Mouse (Mus musculus): ENCODE data around the gene Shroom3.

The Shroom3 gene

DNA sequence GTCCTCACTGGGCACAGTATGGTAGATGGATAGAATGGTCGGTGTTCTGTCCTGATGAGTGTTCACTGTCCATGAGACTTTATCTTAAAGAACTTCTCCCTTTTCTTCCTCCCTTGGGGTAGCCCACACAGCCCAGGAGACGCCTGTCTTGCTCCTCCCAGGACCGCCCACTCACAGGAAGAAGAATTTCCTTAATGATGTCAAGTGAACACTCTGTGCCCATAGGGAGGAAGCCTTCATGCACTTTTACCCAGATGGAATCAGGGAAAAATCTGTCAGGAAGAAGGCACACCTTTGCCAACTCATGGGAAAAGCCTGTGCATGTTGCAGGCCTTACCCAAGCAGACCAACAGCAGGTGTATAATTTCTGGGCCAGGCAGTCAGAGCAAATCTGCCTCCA is 174.9 kb downstream of the Shroom3 start:
- DNase-seq: no peak

DNA sequence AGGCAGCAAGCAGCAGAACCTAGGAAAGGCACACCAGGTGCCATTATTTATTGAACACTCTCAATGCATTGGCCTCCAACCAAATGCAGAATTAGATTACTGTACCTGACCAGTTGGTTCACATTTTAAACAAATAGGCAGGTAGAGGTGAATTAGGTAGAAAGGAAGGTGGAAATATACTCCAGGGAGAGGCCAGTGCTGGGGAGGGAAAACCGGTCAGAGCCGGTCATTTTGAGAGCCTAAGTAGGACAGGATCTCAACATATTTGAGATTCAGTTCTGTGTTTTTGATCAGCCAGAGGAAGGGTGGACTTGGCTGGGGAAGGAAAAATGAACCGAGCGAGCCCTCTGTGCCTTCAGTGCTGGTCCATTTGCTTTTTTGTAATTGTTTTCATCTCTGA is 175.3 kb downstream of the Shroom3 start:
- no peak for DNase-seq

DNA sequence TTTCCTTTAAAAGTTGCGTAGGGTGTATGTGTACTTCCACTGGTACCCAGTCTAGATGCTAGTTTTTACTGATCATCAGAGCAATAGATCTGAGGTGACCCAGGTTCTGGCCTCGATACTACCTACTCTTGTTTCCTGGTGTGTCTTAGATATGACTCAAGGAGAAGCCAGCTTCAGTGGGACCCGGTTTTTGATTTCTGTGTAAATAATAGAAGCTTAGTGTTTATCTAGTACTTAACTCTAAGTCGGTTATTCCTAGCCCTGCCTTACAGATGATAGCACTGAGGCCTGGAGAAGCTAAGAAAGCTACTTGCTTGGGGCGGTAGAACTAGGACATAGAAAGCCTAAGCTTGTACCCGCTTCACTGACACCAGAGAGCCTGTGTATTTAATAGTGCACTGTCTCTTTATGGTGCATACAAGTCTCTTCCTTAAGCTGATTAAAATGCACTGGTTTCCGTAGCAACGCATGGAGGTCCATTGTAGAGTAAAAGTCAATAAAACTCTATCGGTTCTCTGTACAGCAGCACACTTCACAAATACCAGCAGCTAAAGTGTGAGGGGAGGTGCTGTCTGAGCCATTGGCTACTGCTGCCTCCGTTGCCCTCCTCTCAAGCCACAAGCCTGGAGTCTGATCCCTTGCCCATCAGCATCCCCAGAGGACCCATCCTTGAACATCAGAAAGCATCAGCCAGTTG is 178.3 kb downstream of the Shroom3 start:
- no peak for DNase-seq

DNA sequence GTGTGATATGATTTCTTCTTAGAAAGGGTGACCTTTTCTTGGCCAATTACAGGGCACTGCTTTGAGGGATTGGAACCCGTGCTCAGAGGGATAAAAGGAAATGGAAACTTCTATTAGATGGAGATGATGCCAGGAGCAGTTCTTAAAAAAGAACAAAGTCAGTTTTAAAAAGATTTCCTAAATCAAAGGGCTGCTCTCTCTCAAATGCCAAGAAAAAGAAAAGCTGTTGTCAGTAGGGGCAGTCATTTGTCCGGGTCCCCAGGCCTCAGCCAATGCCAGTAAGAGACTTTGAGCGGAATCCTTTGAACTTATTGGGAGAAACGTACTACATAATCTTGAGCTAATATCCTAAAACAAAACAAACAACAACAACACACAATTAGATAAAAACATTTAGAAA is 181.9 kb downstream of the Shroom3 start:
- DNase-seq: no peak

DNA sequence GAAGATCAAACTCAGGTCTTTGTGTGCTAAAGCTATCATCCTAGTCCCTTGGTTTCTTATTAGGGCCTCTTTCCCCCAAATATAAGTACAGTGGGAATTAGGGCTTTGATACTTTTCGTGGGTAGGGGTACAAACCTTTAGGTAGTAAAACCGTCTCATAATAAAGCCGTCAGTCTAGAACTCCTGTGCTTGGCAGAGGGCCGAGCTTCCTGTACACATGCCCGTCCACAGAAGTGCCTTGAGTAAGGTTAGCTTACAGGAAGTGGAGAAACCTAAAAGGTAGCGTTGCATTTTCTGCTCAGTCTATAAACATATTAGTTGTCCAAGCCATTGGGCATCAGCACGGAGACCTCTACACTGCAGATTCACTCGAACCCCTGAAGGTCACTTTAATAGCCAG is 183.3 kb downstream of the Shroom3 start:
- no peak for DNase-seq

DNA sequence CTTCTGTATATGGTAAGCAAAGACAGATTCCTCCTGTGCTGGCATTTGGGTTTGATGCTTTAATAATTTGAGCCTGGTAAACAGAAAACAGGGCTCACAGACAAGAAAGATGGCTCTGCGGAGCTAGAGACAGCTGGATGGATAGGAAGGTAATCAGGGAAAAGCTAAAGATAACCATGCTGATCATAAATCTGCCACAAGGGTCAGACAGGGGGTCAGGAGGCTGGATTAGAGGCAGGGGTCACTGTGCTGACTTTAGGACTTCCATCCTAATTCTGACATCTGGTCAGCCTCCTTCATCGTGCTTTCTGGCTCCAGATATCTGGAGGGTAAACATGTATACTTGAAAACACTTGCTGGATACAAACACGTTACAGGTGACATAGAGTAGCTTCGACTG is 184.0 kb downstream of the Shroom3 start:
- no peak for DNase-seq

DNA sequence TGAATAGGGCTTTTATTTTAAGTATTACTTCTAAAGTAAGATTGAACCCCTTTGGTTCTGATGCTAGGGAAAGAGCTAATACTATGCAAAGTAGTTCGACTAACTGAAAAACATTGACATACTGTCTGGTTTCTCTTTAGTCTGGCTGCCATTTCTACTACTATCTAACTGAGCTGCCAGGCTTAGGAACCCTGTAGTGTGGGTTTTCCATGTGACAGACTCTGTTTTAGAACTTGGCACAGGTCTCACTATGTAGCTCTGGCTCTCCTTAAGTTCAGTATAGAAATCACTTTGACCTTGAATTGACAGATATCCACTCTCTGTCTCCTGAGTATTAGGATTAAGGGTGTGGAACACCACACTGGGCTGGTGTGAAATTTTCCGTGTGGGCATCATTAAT is 185.0 kb downstream of the Shroom3 start:
- DNase-seq: no peak

DNA sequence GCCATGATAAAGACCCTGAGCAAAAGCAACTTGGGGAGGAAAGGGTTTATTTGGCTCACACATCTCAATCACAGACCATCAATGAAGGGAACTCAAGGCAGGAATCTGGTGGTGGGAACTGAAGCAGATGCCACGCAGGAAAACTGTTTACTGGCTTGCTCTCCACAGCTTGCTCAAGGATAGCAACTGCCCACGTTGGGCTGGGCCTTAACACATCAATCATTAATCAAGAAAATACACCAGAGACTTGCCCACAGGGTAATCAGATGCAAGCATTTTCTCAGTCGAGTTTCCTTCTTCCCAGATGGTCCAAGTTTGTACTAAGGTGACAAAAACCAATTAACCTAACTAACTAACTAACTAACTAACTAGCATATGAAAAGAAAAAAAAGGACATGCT is 187.8 kb downstream of the Shroom3 start:
- no peak for DNase-seq

DNA sequence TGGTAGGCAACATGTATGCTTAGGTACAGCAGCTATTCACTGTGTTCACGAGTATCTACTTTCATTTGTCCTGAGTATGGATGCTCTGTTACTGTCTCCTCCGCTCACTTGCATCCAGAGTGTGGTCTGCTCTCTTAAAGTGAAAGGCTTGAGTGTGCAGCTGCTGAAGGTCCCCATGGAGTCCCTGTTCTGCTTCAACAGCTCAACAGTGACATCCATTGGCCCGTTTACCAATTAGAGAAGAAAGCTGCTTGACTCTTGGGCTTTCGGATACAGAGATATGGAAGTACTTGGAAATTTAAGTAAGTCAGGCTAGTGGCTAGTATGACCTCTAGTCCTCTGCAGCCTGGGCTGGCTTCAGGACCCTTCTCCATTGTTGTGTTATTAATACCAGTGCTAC is 188.9 kb downstream of the Shroom3 start:
- no peak for DNase-seq

DNA sequence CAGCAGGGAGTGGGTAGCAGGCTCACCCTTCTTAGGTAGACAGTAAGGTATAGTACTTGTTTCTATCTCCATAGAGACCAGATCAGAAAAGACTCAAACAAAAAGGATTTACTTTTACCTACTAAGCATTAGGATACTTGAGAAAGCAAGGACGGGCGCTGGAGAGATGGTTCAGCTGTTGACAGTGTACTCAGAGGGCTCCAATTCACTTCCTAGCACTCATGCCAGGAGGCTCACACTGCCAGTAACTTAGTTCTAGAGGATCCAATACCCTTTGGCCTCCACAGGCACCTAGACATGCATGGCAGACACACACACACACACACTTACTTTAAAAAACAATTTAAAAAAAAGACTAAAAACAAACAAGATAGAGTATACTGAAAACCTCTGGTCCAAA is 189.8 kb downstream of the Shroom3 start:
- no peak for DNase-seq

DNA sequence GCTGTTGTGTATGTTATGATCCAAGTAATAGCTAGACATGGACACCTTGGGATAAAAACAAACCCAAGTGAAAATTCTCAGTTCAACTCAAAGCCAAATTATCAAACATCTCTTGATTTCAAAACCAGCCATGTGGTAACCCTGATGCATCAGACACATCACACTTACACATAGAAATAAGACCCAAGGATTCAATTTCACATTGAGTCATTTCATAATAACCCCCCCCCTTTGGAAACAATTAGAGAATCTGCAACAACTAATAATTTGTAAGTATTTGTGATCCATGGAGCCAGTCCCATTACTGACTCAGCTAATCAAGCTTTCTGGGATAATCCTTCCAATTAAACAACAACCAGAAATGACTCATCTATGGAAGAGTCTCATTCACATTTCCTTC is 190.3 kb downstream of the Shroom3 start:
- DNase-seq: no peak

DNA sequence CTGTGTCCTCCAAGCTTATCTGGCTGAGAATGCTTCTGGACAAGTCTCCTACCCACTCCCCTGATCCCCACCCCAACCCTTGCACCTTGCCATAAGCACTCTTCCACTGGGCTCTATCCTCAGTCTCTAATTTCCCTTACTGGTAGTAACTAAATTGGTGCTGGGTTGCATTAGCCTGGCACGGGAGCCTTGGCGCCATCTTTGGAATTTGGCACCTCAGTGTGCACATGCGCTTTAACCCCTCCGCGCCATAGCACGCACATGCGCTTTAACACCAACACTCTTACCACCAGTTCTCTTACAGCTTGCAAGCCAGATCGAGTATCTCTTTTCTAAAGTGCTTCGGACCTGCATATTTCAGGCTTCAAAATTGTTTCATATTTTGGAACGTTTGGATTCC is 192.6 kb downstream of the Shroom3 start:
- no peak for DNase-seq

DNA sequence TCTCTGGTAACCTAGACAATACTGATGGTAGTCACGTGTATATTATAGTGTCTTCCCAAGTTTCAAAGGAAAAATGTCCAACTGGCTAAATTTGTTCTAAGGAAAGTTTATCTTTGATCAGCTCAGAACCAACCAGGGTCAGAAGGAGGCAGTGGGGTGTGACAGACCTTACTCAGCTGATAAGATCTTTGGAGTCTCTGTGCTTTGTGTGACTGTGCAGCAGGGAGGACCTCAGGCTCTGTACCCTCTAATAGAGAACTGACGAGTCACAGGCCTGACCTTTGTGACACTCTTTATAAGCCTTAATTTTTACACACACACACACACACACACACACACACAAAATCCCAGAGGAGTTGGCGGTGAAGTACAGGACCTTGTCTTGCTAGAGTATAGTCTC is 193.9 kb downstream of the Shroom3 start:
- DNase-seq: no peak

DNA sequence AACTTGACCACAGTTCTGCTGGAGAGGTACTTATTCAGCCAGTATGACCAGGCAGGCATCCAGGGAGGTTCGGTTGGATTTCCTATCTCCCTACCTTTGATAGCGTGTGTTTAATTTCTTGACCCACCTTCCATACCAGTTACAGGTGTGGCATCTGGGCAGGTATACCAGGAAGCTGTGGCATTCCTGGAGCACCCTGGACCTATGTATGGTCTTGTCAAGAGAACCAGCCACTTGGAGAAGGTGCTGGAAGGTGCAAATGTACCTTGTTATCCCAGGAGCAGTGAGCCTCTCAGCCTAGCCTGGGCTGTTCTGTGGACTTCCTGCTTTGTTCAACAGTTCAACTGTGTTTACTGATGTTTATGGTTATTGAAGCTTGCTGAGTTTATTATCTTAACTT is 197.2 kb downstream of the Shroom3 start:
- no peak for DNase-seq

DNA sequence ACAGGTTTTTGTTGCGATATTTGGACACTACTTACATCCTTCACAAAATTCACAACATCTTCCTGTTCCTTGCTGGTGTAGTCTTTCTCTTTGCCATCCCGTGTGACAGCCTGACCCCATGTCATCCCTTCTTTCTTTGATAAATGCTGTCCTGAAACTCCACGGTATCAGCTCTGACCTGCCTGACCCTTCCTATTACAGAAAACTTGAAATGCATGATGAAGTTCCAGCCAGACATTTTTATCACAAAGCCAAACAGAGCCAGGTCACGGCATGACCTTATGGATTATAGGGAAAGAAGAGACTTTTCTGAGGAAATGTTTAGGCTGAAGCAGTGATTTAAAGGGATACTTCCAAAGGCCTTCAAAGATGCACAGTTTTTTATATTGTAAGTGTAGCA is 197.7 kb downstream of the Shroom3 start:
- no peak for DNase-seq

DNA sequence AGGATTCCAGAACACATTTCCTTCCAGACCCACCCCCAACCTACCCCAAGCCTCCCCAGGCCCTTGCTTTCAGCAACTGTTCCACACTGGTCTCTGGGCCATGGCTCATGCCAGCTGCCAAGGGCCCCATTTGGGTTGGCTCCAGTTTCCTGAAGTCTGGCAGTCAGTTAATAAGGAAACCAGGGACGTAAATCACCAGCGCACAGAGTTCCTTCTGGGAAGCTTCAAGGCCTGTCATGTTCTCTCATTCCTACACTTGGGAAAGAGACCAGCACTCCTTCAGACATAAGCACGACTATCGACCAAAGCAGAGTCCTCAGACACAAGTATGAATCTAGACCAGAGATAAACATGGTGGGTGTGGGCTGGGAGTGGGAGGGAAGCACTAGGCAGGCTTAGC is 202.9 kb downstream of the Shroom3 start:
- DNase-seq: no peak

DNA sequence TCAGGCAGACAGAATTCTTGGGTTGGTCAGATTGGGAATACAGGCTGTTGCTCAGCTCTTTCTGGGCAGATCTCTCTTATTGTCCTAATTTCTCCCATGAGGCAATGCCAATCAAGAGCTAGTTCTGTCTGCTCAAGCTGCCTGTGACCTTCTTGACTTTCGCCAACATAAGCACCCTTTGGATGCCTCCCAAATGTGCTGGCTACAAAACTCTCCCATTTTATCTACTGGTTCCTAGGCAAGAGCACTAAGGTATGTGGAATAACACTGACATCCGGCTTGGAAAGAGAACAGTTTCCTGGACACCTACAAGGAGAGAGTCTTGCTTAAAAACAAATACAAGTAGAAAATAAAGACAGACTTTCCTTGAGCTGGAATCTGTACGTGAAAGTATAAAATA is 204.3 kb downstream of the Shroom3 start:
- DNase-seq: no peak

DNA sequence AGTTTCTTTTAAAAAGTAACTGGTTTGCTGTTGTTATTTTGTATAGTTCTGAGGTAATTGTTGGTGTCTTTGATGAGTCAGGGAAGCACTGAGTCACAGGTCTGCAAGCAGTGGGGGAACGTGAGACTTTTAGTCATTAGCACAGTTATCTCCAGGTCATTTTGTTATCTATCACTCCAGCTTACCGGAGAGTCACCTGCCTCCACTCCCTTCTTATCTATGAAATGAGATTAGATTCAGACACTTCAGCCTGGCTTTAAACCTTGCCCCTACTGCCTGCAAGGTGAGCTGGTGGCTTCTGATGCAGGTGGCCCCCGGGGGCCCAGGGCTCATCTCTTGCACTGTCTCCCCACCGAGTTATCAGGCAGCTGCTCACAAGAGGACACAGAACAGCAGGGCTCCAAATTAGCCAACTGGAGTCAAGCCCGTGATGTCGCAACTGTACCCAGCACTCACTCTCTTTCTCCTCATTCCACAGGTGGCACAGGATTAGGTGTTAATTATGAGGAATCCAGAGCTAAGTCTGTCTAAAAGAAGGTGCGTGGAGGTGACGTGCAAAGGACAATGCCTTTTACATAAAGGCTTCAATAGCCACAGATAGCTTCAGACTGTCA is 205.5 kb downstream of the Shroom3 start:
- no peak for DNase-seq

DNA sequence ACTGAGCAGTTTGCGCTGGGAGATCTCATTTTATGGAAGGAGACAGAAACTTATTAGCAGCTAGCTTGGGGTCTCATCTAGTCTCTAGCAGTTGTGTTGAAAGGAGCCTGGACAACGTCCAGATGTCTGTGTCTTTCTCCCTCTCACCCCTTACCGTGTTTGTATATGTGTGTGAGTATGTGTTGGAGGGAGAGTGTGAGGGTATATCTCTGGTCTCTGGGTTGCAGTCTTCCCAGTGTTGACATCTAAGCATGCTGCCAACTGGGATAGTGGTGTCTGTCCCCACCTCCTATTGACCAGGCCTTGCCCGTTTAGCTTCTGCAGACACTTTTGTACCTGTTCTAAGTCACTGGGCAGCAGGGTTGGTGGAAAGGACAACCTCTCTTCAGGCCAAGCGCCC is 207.7 kb downstream of the Shroom3 start:
- DNase-seq: no peak

DNA sequence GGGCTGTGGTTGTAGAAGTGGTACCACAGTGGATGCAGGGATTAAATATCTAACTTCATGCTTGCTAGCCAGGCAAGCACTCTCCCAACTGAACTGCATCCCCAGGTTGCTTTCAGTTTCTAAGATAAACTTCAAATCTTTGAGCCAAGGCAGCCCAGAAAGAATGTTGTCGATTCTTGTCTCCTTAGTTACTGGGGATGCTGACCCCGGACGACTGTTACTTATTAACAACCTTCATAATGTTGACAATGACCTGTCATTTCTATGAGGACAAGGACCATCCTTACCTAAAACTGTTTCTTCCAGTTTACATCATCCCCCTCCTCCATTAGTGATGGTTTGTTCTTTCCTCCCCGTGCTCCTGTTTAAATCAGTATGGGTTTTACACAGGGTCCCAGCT is 210.0 kb downstream of the Shroom3 start:
- DNase-seq: no peak

DNA sequence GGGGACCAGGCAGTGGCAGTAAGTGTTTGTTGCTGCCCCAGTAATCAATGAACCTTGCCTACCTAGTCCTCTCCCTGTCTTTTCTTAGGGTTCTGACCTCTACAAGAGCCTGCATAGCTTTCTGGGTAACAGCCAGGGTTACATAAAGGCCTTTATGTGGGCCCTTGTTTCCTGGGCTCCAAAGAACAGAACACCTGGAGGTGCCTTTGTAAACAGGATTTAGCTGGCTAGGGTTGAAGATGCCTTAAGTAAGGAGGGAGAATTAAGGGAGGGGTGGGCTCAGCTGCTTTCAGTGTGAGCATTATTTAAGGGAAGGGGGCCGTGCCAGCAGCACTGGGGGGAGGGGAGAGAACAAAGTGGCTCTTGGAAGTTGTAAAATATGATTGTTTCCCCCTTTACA is 210.5 kb downstream of the Shroom3 start:
- no peak for DNase-seq

DNA sequence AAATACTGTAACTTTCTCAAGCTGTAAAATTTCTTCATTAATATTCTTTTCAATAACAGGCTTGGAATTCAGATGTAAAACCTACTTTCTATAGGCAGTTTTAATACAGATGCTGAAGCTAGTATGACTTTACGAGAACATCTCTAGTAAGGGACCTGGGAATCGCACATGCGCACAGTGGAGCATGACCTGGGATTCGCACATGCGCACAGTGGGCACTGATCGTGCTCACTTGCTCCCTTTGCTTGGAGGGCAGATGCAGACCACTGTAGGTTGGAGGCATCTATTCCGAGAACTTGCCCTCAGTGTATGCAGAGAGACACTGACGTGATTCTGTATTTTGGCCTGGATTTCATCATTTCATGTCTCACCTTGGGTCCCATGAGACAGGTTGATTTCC is 212.6 kb downstream of the Shroom3 start:
- no peak for DNase-seq

DNA sequence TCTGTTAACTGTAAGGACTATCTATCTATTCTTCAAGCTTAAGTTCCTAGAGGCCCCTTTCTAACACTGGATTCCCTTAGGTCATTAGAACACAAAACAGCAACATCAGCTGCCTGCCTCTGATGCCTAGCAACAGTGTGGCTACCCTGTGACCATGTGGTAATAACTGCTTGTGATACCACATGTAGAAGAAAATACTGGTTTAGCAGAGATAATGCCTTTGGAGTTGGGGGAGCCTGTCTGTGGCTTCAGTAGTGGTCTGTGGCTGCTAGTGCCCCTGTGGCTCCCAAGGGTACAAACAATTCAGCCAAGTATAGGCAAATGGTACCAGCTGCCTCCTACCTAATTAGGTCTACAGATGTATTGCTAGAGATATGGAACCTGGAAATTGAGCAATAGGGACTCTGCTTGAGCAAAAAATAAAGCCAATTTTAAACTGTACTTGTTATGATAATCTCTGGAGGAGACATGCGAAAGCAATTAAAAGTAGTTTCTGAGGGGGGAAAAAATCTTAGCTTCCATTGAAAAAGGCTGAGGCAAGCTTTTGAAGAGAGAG is 213.6 kb downstream of the Shroom3 start:
- no peak for DNase-seq

DNA sequence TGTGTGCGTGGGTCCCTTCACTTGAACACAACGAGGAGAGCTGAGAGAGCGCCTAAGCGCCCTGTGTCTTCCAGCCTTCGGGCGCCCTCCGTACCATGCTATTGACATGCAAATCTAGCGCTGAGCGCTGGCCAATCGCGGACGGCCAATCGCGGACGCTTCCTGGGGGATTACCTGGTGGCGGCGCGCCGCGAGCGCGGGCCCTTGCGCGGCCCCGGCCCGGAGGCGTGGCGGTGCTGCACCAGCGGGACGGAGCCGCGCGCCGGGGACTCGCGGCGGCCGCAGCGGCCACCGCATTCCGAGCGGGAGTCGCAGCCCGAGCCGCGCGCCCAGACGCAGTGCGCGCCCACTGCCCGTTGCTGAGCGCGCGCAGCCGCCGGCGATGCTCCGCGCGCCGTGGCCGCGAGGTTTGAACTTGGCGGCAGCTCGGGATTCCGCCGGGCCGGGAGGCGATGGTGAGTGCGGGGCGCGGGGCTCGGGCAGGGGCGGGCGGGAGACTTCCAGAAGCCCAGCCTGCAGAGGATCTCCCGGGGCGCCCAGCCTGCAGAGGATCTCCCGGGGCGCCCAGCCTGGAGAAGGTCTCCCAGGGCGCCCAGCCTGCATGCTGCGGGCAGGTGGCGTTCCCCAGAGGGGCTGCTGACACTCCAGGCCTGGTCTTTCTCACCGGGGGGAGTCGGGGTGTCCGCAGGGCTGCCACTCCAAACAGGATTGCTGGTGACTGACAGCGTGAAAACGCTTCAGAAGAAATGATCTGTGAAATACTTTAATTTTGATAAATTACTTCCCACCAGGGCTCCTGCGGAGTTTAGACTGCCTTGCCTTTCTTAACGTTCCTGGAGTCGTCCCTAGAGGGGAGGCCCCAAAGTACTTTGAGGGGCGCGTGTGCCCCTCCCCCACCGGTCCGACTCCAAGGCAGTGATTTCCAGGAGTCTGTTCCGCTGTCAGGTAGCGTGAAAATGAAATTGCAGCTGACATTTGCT is 214.8 kb downstream of the Shroom3 start:
- peak; percentile 34 to 49 for DNase-seq

All from cerebellum, adult 18-20 months (tissue).